Mouse (Mus musculus) cerebellum, adult (tissue): ENCODE measurements around the gene Tsc22d2.

Source experiments
- ATAC-seq: cut with Nextera tagmentation; 2 replicates; pipeline ENCODE4 v1.9.2; 2017; ENCODE audit warnings: mild to moderate bottlenecking, moderate library complexity, mixed read lengths; ENCODE audit not compliant: insufficient number of reproducible peaks, low FRiP score, low TSS enrichment

Tsc22d2 gene

GRCm38 (mm10) chr3:58414234-58414938 lies at the start of gene Tsc22d2:
Gene Tsc22d2 (plus strand): TSS chr3:58414715.
- peak; percentile 68 for ATAC-seq

DNA sequence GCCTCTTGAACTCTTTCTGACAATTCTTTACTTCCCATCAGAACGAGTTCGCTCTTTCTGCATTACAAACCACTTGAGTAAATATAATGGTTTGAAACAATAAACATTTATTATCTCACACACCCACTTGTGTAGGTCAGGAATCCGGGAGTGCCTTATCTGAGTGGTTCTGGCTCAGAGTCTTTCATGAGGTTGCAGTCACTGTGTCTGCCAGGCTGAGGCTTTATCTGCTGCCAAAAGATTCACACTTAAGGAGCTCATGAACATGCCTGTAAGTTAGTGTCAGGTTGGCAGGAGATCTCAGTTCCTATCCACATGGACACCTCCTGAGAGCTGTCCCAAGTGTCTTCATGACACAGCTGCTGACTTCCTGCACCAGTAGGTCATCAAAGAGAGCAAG lies 47.8 kb upstream of the Tsc22d2 start:
- no peak for ATAC-seq

DNA sequence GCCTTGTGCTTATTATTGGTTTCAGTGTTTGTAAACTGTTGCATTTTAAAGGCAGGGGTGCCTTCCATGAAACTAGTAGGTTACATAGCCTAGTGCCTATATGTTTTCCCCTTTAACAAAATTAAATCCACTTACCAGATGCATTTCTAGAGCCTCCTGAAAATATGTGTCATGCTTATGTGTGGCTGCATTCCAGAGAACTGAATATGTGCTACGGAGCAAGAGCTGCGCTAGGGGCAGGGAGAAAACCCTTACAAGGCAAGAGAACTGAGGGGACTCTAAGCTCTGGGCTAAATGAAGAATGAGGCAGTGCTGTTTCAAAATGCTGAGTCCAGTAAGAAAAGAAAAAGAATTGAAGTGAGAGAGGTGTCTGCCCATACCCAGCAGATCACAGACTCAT lies 43.7 kb upstream of the Tsc22d2 start:
- ATAC-seq, result no peak

DNA sequence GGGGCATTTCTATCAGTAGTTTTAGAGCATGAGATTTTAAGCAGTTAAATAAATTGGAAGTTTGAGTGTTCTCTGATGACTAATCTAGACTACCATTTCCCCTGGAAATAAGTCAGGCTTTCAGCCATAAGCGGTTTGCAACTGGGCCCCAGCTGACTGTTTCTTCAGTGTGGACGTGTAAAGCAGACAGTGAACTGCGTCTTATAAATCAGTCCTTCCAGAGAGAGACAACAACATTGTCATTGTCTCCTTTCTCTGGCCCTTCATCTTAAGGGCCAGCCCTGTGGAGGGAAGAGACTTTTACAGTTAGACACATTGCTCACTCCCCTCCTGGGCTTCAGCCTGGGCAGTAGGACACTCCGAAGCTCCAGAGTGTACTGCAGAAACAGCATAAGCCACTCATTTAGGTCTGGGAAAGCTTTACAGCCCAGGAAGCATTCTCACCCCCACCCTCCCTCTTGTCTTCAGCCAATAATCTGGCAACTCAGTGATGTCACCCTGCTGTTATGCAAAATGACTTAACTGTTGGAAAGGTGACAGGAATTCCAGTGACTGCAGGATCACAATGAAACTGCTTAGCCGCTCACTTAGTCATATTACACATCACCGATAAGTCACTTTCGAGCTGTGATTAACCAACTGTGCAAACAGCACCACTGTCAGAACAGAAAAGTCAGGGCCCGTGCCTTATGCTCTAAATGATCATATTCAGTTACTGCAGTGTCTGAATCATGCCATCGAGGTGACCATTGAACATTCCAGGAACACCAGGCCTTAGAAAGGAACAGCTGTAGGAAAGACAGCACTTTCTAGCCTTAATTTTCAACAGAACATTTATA lies 42.2 kb upstream of the Tsc22d2 start:
- peak; percentile 91 for ATAC-seq

DNA sequence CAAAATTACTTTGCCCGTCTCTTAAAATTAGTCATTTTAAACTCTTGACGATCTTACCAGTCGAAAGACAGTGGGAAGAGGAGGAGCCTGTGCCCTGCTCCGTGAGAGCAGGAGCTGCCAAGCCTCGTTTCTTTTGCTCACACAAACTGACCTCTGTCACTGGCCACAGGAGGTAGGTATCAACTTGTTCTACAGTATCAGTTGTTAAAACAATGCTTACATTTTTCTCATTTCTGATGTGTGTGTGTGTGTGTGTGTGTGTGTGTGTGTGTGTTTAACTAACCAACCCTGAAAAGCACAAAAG lies 41.7 kb upstream of the Tsc22d2 start:
- ATAC-seq, result peak; percentile 37; the same call in 1 of the 2 replicates

DNA sequence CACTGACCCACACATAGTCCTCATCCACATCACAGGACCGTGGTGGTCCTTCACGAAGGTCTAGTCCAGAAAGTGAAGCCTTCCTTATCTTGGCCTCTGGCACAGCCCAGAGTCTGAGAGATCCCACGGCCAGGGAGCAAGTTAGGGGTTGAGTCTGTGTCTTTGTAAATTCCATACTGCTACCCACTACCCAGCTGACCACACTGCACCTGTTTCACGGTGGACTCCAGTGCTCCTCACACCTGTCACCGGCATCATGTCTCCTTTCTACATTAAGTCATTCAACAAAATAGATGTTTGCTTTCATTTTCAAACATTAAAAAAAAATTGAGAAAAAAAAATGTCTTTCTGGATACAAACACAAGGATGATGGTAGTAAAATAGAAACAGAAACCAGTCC lies 40.2 kb upstream of the Tsc22d2 start:
- ATAC-seq, result no peak

DNA sequence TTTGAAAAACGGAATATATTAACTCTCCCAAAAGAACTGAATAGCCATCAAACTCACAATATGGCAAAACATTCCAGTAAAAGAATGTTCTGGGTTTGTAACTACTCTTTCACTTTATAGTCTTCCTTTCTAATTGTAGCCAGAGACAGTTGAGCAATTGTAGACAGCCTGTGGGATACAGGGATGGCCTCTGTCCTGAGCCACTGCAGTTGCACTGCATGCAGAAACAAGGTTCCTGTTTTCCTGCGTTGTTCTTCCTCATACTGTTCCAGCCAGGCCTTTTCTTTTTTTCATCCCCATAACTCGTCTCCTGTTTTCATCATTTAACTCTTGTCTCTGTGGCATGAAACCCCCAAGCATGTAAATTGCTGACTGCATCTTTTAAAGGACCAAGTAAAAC lies 37.8 kb upstream of the Tsc22d2 start:
- ATAC-seq, result no peak

DNA sequence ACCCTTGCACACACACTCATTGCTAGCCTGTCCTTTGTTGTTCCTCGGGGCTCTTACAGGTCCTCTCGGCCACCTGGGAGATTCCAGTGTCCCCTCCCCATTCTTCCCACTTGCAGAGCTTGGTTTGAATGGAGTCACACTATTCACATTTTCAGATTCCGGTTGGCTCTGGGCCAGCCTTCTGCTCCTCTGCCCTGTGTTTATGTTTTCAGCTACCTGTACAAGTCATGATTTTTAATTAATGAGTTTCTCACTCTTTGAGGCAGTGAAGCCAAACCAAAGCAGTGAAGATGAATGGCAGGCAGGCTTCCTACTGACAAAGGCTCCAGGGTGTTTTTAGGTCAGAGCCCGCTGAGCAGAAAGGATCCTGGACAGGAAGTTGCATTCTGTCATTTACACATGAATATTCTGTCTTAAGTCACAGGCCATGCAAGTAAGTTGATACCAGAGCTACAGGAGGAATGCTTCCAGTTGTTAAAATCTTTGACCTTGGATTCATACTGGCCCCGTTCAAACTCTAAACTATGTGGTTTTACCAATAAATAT lies 36.9 kb upstream of the Tsc22d2 start:
- no peak for ATAC-seq

- ATAC-seq, result no peak
These were observed 31.8 kb upstream of the Tsc22d2 start for GRCm38 (mm10) chr3:58382676-58383075.

- ATAC-seq, result no peak
These were observed 29.5 kb upstream of the Tsc22d2 start for GRCm38 (mm10) chr3:58385060-58385459.

DNA sequence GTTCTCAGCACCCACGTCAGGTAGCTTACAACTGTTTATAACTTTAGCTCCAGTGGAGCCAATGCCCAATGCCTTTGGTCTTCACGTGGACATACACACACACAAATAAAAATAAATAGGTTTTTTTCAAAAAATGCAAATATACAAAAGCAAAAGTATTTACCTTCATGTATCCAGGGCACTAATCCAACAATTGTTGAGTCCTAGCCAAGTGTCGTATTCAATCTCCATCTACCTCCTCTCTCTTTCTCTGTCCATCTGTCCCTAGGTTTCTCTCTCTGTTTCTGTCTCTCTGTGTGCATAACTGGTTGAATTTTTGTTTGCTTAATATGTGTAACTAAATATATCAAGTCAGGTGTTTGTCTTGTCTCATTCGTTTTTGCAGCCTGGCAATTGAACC lies 25.8 kb upstream of the Tsc22d2 start:
- peak; percentile 45; the same call in 1 of the 2 replicates for ATAC-seq

GRCm38 (mm10) chr3:58398541-58398940 lies 16.0 kb upstream of the Tsc22d2 start:
- ATAC-seq, result no peak

- no peak for ATAC-seq
These were observed 14.6 kb upstream of the Tsc22d2 start for GRCm38 (mm10) chr3:58399931-58400330.

DNA sequence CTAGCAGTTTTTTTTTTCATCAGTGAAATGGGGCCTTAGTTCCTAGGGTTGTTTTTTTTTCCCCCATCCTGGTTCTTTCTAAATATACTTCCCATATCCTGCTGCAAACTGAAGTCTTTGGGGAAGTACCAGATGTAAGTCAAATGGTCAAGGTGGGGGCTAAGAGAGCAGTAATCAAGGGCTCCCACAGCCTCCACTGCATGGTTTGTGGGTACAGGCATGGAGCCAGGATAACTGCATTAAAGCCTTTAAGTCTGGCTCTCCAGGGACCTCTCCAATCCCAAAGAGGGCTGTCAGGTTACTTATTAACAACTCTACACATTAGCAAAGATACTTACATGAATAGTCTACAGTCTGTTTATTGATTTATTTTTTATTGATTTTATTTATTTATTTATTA lies 2.8 kb upstream of the Tsc22d2 start:
- no peak for ATAC-seq

- no peak for ATAC-seq
These were observed 844 bp upstream of the Tsc22d2 start for GRCm38 (mm10) chr3:58413671-58414070.

DNA sequence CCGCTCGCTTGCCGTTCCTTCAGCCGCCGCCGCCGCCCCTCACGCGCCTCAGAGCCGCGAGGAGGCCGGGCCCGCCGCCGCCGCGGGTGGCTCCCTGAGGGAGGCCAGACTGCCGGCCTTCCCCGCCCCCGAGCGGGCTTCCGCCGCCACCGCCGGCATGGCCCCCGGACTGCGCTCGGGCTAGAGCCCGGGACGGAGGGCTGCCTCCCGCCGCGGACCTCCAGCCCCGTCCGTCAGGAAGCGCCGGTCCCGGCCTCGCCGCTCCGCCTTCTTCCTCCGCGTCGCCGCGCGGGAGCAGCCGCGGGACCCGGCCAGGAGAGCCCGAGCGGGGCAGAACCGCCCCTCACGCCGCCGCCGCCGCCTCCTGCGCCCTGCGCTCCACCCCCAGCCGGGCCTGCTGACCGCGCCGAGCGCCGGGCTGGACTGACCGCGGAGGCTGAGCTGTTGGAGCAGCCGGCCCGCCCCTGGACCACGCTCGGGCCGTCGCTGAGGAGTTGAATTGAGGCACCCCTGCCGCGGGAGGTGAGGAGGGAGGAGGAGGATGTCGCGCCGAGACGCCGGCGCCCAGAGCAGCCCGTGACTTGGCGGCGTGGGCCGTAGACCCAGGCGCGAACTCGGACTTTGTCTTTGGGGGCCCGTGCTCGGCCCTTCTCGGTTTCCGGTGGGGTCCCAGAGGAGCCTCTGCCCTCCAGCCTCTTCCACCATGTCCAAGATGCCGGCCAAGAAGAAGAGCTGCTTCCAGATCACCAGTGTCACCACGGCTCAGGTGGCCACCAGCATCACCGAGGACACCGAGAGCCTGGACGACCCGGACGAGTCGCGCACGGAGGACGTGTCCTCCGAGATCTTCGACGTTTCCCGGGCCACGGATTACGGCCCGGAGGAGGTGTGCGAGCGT lies 720 bp downstream of the Tsc22d2 start:
- peak; percentile 59 for ATAC-seq

- ATAC-seq, result peak; percentile 68
These were observed 1.6 kb downstream of the Tsc22d2 start for GRCm38 (mm10) chr3:58415884-58416725.

DNA sequence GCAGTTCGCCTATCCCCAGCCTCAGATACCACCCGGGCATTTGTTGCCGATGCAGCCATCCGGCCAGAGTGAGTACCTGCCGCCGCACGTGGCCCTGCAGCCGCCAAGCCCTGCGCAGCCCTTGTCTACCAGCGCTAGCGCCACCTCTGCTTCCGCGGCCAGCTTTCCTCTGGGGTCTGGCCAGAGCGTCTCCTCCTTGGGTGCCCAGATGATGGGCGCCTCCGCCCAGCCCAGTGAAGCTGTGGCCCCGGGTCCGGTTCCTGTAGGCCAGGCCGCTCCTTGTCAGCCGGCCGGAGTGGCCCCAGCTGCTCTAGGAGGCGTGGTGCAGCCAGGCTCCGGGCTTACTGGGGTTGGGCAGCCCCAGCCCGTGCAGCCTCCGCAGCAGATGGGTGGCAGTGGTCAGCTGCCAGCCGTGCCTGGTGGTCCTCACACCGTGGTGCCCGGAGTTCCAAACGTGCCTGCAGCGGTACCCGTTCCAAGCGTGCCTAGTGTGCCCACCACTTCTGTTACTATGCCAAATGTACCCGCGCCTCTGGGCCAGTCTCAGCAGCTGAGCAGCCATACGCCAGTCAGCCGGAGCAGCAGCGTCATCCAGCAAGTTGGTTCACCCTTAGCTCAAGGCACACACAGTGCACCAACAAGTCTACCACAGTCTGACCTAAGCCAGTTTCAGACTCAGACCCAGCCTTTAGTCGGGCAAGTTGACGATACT lies 2.4 kb downstream of the Tsc22d2 start:
- ATAC-seq, result peak; percentile 43
